Mouse (Mus musculus) liver, postnatal 0 days (tissue): ENCODE data around the gene Abcg5. TPM values are rescaled to one million over a fixed set of nuclear protein-coding genes. Genes with fewer than 3 reads are reported as not detected.
A peak's percentile ranks its signal among the peaks of the same experiment; 100 is the strongest.

Source experiments
- ATAC-seq: fragments of 200-750 bp; cut with Nextera tagmentation; 2 replicates; pipeline ENCODE4 v1.8.0; 2017; ENCODE audit warnings: mild to moderate bottlenecking, moderate library complexity
- DNase-seq: peaks from one replicate; pipeline ENCODE4 v3.0.0-alpha.2; 2016
- H3K27ac ChIP-seq: fragments of 300-500 bp; sonication (generic); 2 replicates; pipeline ENCODE4 v1.5.1; 2014; ENCODE audit warnings: antibody characterized with exemption, moderate library complexity, mild to moderate bottlenecking, low read depth
- H3K27me3 ChIP-seq: fragments of 300-500 bp; sonication (generic); 2 replicates; pipeline ENCODE4 v1.6.1; 2014; ENCODE audit warnings: low read length, control low read depth, mixed read lengths; ENCODE audit not compliant: insufficient read depth
- H3K36me3 ChIP-seq: fragments of 300-500 bp; sonication (generic); replicated peaks from 2 replicates; pipeline ENCODE4 v1.6.1; 2014; ENCODE audit warnings: mild to moderate bottlenecking, control low read depth, low read length, moderate library complexity, mixed read lengths; ENCODE audit not compliant: insufficient read depth
- H3K4me1 ChIP-seq: fragments of 300-500 bp; sonication (generic); 2 replicates; pipeline ENCODE4 v1.6.1; 2014; ENCODE audit warnings: antibody characterized with exemption, mild to moderate bottlenecking, control low read depth; ENCODE audit not compliant: insufficient read depth
- H3K4me2 ChIP-seq: fragments of 300-500 bp; sonication (generic); 2 replicates; pipeline ENCODE4 v1.6.1; 2014; ENCODE audit warnings: low read depth, mild to moderate bottlenecking, low read length, moderate library complexity, mixed read lengths
- H3K4me3 ChIP-seq: fragments of 300-500 bp; sonication (generic); 2 replicates; pipeline ENCODE4 v1.5.1; 2014; ENCODE audit warnings: low read depth, low read length
- H3K9ac ChIP-seq: fragments of 300-500 bp; sonication (generic); replicated peaks from 2 replicates; pipeline ENCODE4 v1.6.1; 2014; ENCODE audit warnings: mild to moderate bottlenecking, moderate library complexity
- H3K9me3 ChIP-seq: fragments of 300-500 bp; sonication (generic); 2 replicates; pipeline ENCODE4 v1.6.1; 2016; ENCODE audit warnings: mild to moderate bottlenecking, control low read depth, low read length, mixed read lengths
- CTCF ChIP-seq: sonication (generic); IDR thresholded peaks from 2 replicates; pipeline ENCODE4 v1.5.1; 2016; ENCODE audit warnings: antibody characterized with exemption, low read depth
- EP300 ChIP-seq: IDR thresholded peaks from 2 replicates; pipeline ENCODE4 v1.6.1; 2016; ENCODE audit warnings: antibody characterized with exemption, low read depth, mild to moderate bottlenecking
- WGBS: fragments of 180-500 bp; shearing (Covaris S2); extraction: QIAGEN DNeasy Blood & Tissue Kit; methylation state at CpG from one replicate; pipeline ENCODE4 v1.1.7; 2014; ENCODE audit not compliant: insufficient replicate concordance; 5-methylcytosine and 5-hydroxymethylcytosine counted together
- polyA plus RNA-seq: library from polyadenylated mRNA; unstranded; fragments of >200 nt; fragmentation: Nextera tagmentation; extraction: Ambion mirVana; gene quantifications from 2 replicates; pipeline ENCODE4 v1.2.1, GENCODE M21; 2015

Gene Abcg5
- polyA plus RNA-seq, 1 experiment from 2014 or later = 9.3 TPM

DNA sequence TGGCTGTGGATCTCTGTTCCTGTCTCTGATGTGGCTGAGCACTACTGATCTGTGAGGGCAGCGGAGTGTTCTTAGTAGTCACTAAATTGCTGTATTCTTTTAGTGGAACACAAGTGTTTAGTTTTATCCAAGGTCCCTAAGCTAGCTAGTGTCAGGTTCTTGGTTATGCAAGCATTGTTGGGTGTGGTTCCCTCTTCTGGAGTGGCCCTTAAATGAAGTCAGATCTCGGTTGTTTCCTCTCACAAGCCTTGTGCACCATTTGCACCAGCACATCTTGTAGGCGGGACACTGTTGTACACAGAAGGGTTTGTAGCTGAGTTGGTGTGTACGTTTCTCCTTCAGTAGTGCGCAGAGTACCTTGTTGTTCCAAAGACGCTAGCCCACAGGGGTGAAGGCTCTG lies 44.8 kb downstream of the Abcg5 start:
- TF ChIP-seq EP300 (no peak), CTCF (no peak)
- ATAC-seq = no peak
- DNase-seq = no peak

GRCm38 (mm10) chr17:84636328-84636727 lies 46.5 kb downstream of the Abcg5 start:
- no peak for DNase-seq
- no peaks in the 10 kb centered on the region for H3K27me3 ChIP-seq
- no peak overlapping the region for H3K4me2 ChIP-seq
- WGBS = 78% methylated on average over 8 of the region's 8 CpGs
- no peak overlapping the region for H3K27ac ChIP-seq
- no peaks in the 10 kb centered on the region for H3K9me3 ChIP-seq
- no peak for TF ChIP-seq CTCF
- no peak for TF ChIP-seq EP300
- H3K36me3 ChIP-seq = no peaks in the 10 kb centered on the region
- H3K4me3 ChIP-seq = no peak overlapping the region
- no peaks in the 10 kb centered on the region for H3K4me1 ChIP-seq
- no peak for ATAC-seq
- H3K9ac ChIP-seq = no peak overlapping the region

More for the DNA sequence above, 44.8 kb downstream of the Abcg5 start:
- Histone ChIP-seq H3K9ac (no peak overlapping the region), H3K27me3 (no peaks in the 10 kb centered on the region), H3K36me3 (no peaks in the 10 kb centered on the region), H3K4me3 (no peak overlapping the region), H3K9me3 (no peaks in the 10 kb centered on the region), H3K4me2 (no peak overlapping the region), H3K4me1 (no peaks in the 10 kb centered on the region), H3K27ac (no peak overlapping the region)
- WGBS = 80% methylated on average over 6 of the region's 6 CpGs

DNA sequence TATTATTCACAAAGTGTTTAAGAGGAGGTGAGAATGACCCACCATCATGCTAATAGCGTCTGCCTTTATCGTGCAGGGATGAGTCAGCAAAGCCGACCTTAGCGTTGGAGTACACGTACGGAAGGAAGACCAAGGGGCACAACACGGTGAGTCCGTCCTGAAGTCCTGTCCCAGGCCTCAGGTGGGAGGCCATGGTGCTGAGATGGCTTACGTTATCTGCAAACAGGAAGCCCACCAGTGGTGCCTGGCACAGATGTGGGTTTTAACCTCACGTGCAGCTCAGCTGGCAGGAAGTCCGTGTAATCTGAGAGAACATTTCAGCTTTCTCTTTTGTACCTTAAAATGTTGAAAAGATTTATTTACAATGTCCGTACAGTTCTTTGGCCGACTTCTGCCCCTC lies 49.4 kb downstream of the Abcg5 start:
- Histone ChIP-seq H3K4me2 (peak overlapping the region; percentile 27; the same call in 1 of the 2 replicates), H3K27ac (peak overlapping the region; percentile 16; the same call in 1 of the 2 replicates), H3K4me3 (no peak overlapping the region), H3K4me1 (no peaks in the 10 kb centered on the region), H3K9ac (no peak overlapping the region), H3K36me3 (no peaks in the 10 kb centered on the region), H3K27me3 (no peaks in the 10 kb centered on the region), H3K9me3 (no peaks in the 10 kb centered on the region)
- no peak for ATAC-seq
- no peak for TF ChIP-seq EP300
- TF ChIP-seq CTCF = no peak
- DNase-seq = no peak
- 40% methylated on average over 13 of the region's 13 CpGs for WGBS

GRCm38 (mm10) chr17:84631836-84632235 lies 51.0 kb downstream of the Abcg5 start:
- WGBS = 71% methylated on average over 6 of the region's 6 CpGs
- no peak overlapping the region for H3K27ac ChIP-seq
- TF ChIP-seq EP300 = no peak
- no peak for TF ChIP-seq CTCF
- no peak overlapping the region for H3K4me3 ChIP-seq
- no peaks in the 10 kb centered on the region for H3K9me3 ChIP-seq
- H3K27me3 ChIP-seq = no peaks in the 10 kb centered on the region
- H3K9ac ChIP-seq = no peak overlapping the region
- 0 out of 2 replicates have a peak, but pooled peaks cover 2% of the 10 kb centered on the region for H3K4me1 ChIP-seq
- ATAC-seq = no peak
- DNase-seq = no peak
- H3K4me2 ChIP-seq = no peak overlapping the region
- no peaks in the 10 kb centered on the region for H3K36me3 ChIP-seq

- ATAC-seq (no peak), DNase-seq (no peak)
- WGBS = 78% methylated on average over 9 of the region's 9 CpGs
- TF ChIP-seq CTCF = no peak
- H3K9ac ChIP-seq = no peak overlapping the region
- H3K27ac ChIP-seq = no peak overlapping the region
- no peaks in the 10 kb centered on the region for H3K27me3 ChIP-seq
- H3K4me1 ChIP-seq = 0 out of 2 replicates have a peak, but pooled peaks cover 4% of the 10 kb centered on the region
- H3K4me2 ChIP-seq = no peak overlapping the region
- no peaks in the 10 kb centered on the region for H3K36me3 ChIP-seq
- no peak overlapping the region for H3K4me3 ChIP-seq
- H3K9me3 ChIP-seq = no peaks in the 10 kb centered on the region; the same call in 1 of the 2 replicates
Measured at GRCm38 (mm10) chr17:84628611-84629010, 54.2 kb downstream of the Abcg5 start.

DNA sequence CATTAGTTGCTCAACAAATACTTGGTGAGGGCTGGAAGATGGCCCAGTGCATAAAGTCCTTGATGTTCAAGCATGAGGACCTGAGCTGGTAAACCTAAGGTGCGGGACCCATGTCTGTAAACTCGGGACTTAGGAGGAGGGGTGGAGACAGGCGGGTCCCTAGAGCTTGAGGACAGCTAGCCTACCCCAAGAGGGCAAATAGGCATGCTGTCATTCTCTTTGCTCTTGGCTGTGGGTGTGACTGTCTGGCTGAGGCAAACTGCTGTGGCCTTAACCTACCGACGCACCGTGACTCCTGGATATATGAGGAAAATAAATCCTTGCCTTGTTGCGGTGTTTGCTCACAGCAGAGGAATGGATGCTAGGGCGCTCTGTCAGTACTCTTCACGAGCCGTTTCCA lies 55.1 kb downstream of the Abcg5 start:
- Histone ChIP-seq H3K4me2 (no peak overlapping the region), H3K36me3 (no peaks in the 10 kb centered on the region), H3K9ac (no peak overlapping the region), H3K4me1 (0 out of 2 replicates have a peak, but pooled peaks cover 4% of the 10 kb centered on the region), H3K27ac (no peak overlapping the region), H3K9me3 (no peaks in the 10 kb centered on the region; the same call in 1 of the 2 replicates), H3K4me3 (no peak overlapping the region), H3K27me3 (no peaks in the 10 kb centered on the region)
- no peak for ATAC-seq
- 79% methylated on average over 10 of the region's 10 CpGs for WGBS
- TF ChIP-seq EP300 = no peak
- TF ChIP-seq CTCF = no peak
- no peak for DNase-seq
